Mouse (Mus musculus) CD4-positive naive resting alpha-beta T cell, adult 76 days (primary cell): ENCODE results near the gene Crx. TPM values are rescaled to one million over a fixed set of nuclear protein-coding genes. Genes with fewer than 3 reads are reported as not detected.

ENCODE experiments used
- total RNA-seq: library from RNA; stranded (reverse); gene quantifications from one replicate; pipeline ENCODE4 v1.2.4, GENCODE M21; 2023

Gene Crx
- not detected for total RNA-seq

GRCm38 (mm10) chr7:15879756-15880155, at the start of gene Crx:
Gene Crx, minus strand, starts transcription at chr7:15879968.

GRCm38 (mm10) chr7:15922220-15922773, 42.5 kb upstream of the Crx start, which contains the start of gene Selenow:
Gene Selenow, minus strand, starts transcription at chr7:15922402.

GRCm38 (mm10) chr7:15882317-15882716, 2.5 kb upstream of the Crx start, which contains the start of gene Crxos:
Gene Crxos, plus strand, starts transcription at chr7:15882617.

GRCm38 (mm10) chr7:15839578-15839977, 40.2 kb downstream of the Crx start, which contains the start of gene Obox6:
Gene Obox6, minus strand, starts transcription at chr7:15839678.

Other genes with a start within 250 kb of the Crx start
- gene Obox3, start 240.1 kb downstream of the Crx start, total RNA-seq, result not detected
- not detected for gene Obox5, start 129.8 kb downstream of the Crx start, total RNA-seq
- gene Obox6, start 40.3 kb downstream of the Crx start, total RNA-seq, result not detected
- not detected for gene Crxos, start 2.6 kb upstream of the Crx start, total RNA-seq
- gene Selenow, start 42.4 kb upstream of the Crx start, total RNA-seq, result 216 TPM
- gene Nop53, start 66.1 kb upstream of the Crx start, total RNA-seq, result 587 TPM
- 1.1 TPM for gene Ehd2, start 87.6 kb upstream of the Crx start, total RNA-seq
- 65.3 TPM for gene Bicra, start 168.0 kb upstream of the Crx start, total RNA-seq
- gene Zfp541, start 181.8 kb upstream of the Crx start, total RNA-seq, result not detected
- gene Napa, start 218.5 kb upstream of the Crx start, total RNA-seq, result 305 TPM
- 33.2 TPM for gene Kptn, start 239.9 kb upstream of the Crx start, total RNA-seq
- gene Slc8a2, start 249.9 kb upstream of the Crx start, total RNA-seq, result 0.12 TPM